Mouse (Mus musculus) liver, adult 2 months (tissue): Measurements from ENCODE around the gene Gm20388.

Experiments used
- CTCF ChIP-seq: fragments of 200-500 bp; IDR thresholded peaks from 2 replicates; pipeline ENCODE4 v1.5.1; 2011; ENCODE audit warnings: low read depth, low read length, control low read depth
- POLR2A ChIP-seq: fragments of 200-500 bp; IDR thresholded peaks from 2 replicates; pipeline ENCODE4 v1.6.1; 2011; ENCODE audit warnings: low read length, control low read depth; ENCODE audit not compliant: insufficient read depth; ENCODE audit errors: extremely low read depth

DNA sequence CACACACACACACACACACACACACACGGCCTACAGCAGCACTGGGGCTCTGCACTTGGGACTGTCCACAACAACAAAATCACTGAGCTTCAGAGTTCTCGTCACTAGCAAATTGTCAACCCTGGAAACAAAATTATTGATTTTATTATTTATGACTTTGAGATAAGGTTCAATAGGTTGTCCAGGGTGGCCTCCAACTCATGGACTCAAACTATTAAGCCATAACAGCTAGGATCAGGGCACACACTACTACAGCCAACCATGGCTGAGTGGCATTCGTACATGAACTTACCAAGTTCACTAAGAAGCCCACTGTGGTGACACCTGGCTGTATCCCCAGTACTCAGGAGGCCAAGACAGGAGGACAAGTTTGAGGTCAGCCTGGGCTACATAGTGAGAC, 182.5 kb downstream of the Gm20388 start:
- TF ChIP-seq CTCF, result no peak
- TF ChIP-seq POLR2A, result no peak
